Mouse (Mus musculus) C2C12 (cell line): Measurements from ENCODE around the gene 1110051M20Rik.

Experiments used
- CEBPB ChIP-seq: IDR thresholded peaks from one replicate; pipeline ENCODE4 v1.6.1; 2011; ENCODE audit warnings: low read depth, mild to moderate bottlenecking, control low read depth, moderate library complexity
- CTCF ChIP-seq: IDR thresholded peaks from one replicate; pipeline ENCODE4 v1.5.1; 2011; ENCODE audit not compliant: control insufficient read depth, insufficient read depth, insufficient read length
- MAX ChIP-seq: IDR thresholded peaks from one replicate; pipeline ENCODE4 v1.6.1; 2011; ENCODE audit warnings: mild to moderate bottlenecking, control low read depth
- MYOD1 ChIP-seq: IDR thresholded peaks from one replicate; pipeline ENCODE4 v1.6.1; 2011; ENCODE audit warnings: low read depth; ENCODE audit not compliant: control insufficient read depth, insufficient read length
- MYOG ChIP-seq: IDR thresholded peaks from one replicate; pipeline ENCODE4 v1.6.1; 2011; ENCODE audit not compliant: control insufficient read depth, insufficient read length; ENCODE audit errors: extremely low read depth

DNA sequence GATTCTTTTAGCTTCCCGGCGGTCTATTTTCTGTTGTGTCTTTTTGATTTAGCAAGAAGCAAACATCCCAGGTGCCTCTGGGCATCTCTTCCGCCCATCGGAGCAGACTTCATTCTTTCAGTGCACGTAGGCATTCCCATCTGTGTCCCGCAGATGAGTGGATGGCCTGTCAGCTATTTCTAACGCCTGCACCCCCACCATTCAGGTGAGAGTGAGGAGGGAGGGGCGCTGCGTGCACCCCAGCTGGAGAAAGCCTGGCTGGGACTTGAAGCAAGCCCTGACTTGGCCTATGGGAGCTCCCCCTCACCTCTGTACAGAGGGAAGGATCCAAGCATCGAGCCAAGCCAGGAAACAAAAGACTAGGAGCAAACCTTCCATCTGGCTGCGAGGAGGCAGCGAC lies 18.2 kb upstream of the 1110051M20Rik start:
- no peak for TF ChIP-seq MYOD1
- TF ChIP-seq CTCF = no peak
- TF ChIP-seq MYOG = no peak
- TF ChIP-seq MAX = no peak
- TF ChIP-seq CEBPB = no peak
